Mouse (Mus musculus): Measurements from ENCODE around the gene Cnn1.
"Not testable (repeated sequence)": the region's sequence is repeated elsewhere in the genome, so short reads cannot be mapped to it uniquely, and the experiment has no call there.

Cnn1 gene

DNA sequence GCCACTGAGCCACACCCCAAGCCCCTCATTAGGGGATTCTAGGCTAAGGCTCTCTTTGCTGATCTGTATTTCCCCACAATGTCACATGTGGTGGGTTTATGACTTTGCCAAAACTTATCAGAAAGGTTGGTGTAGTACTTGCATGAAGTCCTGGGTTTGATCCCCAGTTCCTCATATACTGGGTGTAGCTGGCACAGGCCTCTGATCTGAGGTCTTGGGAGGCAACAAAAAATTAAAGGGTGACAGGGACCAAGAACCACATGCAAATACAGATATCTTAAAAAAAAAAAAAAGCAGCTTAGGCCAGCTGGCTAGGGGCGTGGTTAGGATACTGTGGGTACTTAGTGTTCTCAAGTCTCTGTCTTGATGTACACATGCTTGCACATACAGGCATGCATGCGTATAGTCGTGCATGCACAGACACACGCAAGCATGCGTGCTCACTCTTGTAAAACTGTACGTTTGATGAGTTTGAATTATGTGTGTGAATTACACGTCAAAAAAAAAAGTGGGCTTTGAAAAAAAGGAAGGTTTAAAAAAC lies 24.1 kb downstream of the Cnn1 start:
- ATAC-seq (ENCODE audit: insufficient number of reproducible peaks, low FRiP score, low TSS enrichment): no peak

DNA sequence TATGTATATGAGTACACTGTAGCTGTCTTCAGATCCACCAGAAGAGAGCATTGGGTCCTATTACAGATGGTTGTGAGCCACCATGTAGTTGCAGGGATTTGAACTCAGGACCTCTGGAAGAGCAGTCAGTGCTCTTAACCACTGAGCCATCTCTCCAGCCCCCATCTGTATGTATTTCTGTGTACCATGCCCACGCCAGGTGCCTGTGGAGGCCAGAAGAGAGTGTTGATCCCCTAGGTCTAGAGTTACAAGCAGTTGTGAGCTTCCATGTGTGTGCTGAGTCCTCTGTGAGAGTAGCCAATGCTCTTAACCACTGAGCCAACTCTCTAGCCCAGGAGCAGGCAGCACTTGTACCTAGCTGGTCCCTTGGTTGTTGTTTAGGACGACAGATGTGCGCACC lies 25.2 kb downstream of the Cnn1 start:
- ATAC-seq (ENCODE audit: insufficient number of reproducible peaks, low FRiP score, low TSS enrichment): no peak

DNA sequence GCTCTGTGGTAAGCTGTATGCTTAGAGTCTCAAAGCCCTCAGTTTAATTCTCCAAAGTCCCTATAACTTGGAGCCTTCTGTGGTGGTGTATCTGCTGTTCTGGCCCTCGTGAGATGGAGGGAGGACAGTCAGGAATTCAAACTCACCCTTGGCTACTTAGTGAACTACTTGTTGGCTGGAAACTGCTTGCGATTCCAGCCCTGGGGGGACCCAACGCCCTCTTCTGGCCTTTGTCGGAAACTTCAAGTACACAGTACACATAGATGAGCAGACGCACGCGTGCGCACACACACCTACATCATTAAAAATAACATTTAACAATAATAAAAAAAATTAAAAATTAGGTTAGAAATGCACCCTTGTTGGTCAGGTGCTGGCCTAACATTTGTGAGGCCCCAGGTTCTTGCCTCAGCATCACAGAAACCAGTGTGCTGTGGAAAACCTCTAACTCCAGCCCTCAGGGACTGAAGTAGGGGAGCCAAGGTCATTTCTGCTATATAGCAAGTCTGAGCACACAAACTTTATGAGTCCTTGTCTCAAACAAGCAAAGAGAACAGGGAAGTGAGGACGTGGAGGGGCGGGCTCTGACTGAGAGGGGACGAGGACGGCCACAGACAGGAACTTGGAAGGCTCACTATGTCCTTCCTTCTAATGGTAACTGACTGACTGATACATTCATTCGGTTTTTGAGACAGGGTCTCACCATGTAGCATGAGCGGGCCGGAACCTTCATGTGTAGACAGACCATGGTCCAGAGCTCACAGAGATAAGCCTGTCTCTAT lies 26.4 kb downstream of the Cnn1 start:
- ATAC-seq (ENCODE audit: insufficient number of reproducible peaks, low FRiP score, low TSS enrichment): no peak

DNA sequence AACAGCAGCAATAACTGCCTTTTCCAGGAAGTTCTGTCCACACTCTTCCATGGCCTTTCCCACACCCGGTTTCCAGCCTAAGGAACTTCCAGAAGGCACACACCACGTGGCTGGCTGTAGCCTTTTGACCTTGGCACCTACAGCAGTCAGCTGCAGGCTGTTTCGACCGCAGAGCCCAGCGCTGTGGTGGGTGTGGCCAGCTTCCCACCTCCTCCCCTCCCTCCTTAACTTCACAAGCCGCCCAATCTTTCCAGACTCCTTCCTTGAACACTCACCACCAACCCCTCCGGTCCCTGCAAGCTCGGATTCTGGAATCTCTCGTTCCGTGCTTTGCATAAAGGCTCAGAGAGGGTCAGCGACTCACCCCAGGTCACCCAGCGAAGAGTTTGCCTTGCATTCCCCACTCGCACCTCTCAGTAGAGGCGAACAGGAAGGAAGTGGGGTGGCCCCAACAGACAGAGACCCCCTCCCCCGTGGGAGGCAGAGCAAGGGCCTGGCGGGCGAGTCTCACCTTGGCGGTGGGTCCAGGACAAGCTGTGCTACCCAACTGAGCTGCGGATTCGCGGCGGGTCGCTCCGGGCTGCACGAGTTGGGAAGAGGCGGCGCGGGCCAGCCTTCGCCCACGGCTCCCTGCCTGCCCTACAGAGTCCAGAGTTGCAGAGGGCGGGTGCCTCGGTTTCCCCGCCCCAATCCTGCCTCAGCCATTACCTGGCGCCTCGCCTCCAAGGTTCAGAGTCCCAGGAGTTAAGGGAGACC lies 32.4 kb downstream of the Cnn1 start:
- ATAC-seq (ENCODE audit: insufficient number of reproducible peaks, low FRiP score, low TSS enrichment): no peak

DNA sequence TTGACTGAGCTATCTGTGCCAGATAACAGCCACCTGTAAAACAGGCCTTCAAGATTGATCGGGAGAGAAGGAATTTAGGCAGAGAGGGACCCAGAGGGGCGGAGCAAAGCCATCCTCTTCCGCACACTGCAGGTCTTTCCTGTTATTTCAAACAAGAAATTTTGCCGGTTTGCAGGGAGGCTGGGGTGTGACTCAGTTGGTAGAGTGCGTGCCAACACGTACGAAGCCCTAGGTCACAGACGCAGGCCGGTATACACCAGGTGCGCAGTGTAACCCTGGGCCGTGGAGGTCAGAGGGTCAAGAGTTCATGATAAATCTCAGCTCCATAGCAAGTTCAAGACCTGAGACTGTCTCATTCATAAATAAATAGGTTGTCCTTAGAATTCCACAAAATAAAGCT lies 33.2 kb downstream of the Cnn1 start:
- ATAC-seq (ENCODE audit: insufficient number of reproducible peaks, low FRiP score, low TSS enrichment): no peak

DNA sequence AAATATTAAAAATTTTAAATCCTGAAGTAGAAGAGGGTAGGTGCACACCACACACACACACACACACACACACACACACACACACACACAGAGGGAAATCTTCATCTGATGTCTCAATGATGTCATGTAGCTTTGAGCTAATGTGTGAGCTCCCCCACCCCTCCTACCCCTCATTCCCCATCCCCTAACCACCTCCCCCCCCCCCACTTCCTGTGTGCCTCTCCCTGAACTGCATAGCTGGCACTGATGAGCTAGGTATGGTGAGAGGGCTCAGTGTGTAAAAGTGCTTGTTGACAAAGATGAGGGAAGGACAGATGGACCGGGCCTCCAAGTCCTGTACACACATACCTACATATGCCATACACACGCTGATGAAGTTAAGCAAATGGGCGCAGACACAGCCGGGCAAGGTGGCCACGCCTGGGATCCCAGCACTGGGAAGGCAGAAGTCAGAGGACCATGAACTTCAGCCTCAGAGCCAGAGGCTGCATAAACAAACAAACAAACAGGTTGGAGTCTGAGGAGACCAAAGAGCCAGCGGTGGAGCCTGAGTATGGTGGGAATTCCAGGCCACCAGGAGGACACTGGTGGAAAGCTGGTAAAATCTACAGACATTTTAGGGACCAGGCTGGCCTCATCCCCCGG lies 35.4 kb downstream of the Cnn1 start:
- no peak for ATAC-seq (ENCODE audit: insufficient number of reproducible peaks, low FRiP score, low TSS enrichment)

DNA sequence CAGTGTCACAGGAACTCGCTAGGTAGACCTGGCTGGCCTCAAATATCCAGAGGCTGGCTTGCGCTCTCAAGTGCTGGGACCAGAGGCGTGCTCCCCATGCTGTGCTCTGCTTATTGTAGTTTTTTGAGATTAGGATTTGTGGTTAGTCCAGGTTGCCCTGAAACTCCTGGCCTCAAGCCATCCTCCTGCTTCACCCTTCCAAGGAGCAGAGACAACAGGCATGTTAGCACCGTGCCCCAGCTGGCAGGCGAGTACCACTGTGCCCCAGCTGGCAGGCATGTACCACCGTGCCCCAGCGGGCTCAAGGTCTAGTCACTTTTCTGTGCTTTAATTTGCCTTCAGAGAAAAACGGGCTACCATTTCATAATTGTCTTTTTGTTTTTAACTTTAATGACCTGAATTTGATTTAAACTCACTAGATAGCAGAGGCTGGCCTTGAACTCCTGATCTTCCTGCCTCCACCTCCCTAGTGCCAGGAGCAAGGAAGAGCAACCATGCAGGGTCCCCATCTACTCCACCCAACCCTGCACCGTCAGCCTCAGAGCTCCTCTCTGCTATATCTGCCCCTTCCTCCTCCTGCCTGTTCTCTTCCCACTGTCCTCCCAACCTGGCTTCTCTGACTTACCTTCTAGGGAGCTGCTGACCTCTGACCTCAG lies 36.1 kb downstream of the Cnn1 start:
- no peak for ATAC-seq (ENCODE audit: insufficient number of reproducible peaks, low FRiP score, low TSS enrichment)

DNA sequence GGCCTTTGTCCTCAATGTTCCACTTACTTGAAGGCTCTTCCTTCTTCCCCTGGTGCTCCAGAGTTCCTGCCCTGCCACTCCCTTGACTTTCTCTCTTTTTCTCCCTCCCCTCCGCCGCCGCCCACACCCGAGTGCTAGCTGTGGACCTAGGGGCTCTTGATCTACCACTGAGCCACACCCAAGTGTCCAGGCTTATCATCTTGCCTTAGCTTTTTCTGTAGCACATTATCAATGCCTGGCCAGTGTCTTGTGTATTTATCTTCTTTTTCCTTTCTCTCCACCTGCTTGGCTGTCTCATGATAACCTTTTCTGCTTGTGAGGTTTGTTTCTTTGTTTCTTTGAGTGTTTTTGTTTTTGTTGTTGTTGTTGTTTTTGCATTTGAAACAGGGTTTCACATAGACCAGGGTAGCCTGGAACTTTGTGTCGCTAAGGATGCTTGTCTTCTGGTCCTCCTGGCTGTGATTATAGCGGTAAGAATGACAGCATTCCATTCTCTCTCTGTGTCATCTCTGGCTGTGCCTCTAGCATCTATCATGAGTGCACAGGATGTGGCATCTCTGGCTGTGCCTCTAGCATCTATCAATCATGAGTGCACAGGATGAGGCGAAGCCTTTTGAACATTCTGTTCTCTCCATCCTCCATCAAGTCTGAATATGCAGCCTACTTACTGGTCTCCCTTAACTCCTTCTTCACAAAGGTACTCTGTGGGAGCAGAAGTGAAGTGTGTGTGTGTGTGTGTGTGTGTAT lies 36.8 kb downstream of the Cnn1 start, which contains the start of gene Acp5:
Gene Acp5 (minus strand): TSS at position 68 of the 747 bp plus-strand sequence.
- no peak for ATAC-seq (ENCODE audit: insufficient number of reproducible peaks, low FRiP score, low TSS enrichment)

DNA sequence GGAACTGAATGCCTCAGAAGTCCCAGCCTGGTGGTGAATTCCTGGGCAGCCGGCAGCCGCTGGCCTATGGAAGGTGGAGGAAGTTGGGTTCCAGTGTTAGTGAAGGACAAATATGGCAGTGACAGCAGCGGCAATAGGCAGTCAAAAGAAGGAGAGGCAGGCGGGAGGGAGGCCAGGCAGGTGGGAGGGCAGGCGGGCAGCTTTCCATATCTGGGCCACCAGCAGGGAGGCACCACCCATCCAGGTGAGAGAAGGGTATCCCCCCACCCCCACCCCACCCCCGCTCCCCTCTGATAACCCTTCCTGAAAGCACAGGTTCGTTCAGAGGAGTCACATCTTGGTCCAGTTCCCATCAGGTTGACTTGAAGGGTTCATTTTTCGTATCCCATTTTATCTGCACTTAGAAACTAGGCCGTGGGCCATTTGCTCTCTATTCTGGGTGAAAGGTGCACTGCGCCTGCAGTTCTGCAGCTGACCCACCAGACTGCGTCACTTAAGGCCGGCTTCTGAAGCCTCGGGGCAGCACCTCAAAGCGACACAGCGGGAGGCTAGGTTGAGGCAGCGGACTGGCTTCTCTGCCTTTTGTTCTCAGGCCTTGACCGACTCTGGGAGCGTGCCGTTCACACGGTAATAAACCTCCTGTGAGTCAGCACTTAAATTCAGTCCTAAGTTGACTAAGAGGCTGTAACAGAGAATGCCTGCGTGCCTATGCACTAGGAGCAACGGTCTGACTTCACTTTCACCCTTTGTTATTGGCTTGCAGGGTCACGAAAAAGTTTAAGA lies 37.9 kb downstream of the Cnn1 start:
- ATAC-seq (ENCODE audit: insufficient number of reproducible peaks, low FRiP score, low TSS enrichment): no peak

DNA sequence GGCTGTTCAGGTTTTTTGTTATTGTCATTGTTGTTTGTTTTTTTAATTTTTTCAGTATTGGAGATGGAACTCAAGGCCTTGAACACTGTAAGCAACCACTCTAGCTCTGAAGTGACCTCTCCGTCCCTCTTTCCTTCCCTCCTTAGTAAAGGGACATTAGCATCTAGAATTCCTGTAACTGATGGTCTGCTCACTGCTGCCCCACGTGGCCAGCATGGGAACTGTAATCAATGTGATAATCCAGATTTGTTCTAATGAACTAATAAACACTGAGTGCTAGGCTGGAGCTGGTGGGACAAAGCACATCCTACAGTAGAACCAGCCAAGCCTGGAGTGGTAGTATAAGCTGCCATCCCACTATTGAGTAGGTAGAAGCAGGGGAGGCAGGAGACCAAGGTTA lies 39.5 kb downstream of the Cnn1 start:
- ATAC-seq (ENCODE audit: insufficient number of reproducible peaks, low FRiP score, low TSS enrichment): 0 out of 2 replicates have a peak, but pooled peaks have one; percentile 45

DNA sequence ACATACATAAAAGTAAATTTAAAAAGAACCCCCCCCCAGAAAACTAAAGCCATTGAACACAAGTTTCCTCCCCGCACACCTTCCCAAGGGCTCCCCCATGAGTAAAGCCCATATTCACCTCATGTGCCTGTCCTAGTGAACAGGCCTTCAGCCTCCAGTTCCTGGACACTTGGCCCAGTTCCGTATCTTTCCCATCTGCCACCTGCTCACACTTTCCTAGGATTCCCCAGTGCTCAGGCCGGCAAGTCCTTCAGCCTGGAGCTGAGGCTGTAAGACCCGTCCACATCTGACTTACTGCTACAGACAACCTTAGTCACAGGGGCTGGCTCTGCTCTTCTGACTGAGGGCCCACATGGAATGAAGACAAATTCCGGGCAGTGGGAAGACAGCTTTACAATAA lies 40.7 kb downstream of the Cnn1 start:
- peak; percentile 78 for ATAC-seq (ENCODE audit: insufficient number of reproducible peaks, low FRiP score, low TSS enrichment)

DNA sequence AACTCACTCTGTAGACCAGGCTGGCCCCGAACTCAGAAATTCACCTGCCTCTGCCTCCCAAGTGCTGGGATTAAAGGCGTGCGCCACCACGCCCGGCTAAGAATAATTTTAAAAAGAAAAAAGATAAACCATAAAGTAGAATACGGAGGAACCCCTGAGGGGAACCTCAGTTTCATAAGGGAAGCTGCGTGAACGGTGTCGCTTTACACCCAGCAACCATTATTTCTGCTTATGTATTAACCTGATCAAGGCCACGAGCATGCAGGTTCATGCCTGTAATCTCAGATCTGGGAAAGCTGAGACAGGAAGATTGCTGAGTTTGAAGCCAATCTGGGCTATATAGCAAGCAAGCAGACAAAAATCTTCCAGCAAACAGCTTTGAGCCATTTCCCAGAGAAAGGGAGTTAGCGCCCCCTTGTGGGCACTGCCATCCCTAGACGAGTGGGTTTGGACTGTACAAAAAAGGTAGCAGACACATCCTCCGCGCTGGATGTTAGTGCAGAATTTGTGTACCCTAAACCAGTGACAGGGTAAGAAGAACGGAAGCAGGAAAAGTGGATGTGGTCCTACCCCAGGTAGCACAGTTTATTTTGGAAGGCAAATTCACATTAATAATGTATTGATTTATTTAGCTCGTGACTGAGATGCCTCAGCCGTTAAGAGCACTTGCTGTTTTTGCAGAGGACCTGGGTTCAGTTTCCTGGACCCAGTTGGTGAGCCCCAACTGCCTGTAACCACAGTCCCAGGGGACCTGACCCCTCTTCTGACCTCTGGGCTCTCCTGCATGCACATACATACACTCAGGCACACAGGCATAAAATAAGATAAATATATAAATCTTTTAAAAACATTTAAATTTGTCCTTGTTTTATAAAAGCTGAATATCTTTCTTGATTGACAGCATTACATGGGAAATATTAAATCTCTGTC lies 44.4 kb downstream of the Cnn1 start:
- ATAC-seq (ENCODE audit: insufficient number of reproducible peaks, low FRiP score, low TSS enrichment): 0 out of 2 replicates have a peak, but pooled peaks have one; percentile 40

DNA sequence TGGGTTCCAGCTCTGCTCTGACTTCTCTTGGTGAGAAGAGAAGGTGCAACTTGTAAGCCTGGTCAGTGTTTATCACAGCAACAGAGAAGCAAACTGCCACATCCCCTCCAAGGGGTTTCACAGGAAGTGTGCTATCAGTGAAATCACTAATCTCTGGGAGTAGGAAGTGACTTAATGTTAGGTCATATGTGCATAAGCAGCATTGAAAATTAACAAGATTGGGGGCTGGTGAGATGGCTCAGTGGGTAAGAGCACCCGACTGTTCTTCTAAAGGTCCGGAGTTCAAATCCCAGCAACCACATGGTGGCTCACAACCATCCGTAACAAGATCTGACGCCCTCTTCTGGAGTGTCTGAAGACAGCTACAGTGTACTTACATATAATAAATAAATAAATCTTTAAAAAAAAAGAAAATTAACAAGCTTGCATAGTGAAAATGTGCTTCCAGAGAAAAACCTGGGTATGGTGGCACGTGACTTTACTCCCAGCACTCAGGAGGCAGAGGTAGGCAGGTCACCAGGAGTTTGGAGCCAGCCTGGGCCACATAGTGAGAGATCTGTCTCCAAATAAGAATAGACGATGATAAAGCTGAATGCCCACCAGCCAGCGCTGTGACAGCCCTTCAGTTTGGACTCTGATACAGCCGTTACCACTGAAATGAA lies 45.4 kb downstream of the Cnn1 start:
- no peak for ATAC-seq (ENCODE audit: insufficient number of reproducible peaks, low FRiP score, low TSS enrichment)

DNA sequence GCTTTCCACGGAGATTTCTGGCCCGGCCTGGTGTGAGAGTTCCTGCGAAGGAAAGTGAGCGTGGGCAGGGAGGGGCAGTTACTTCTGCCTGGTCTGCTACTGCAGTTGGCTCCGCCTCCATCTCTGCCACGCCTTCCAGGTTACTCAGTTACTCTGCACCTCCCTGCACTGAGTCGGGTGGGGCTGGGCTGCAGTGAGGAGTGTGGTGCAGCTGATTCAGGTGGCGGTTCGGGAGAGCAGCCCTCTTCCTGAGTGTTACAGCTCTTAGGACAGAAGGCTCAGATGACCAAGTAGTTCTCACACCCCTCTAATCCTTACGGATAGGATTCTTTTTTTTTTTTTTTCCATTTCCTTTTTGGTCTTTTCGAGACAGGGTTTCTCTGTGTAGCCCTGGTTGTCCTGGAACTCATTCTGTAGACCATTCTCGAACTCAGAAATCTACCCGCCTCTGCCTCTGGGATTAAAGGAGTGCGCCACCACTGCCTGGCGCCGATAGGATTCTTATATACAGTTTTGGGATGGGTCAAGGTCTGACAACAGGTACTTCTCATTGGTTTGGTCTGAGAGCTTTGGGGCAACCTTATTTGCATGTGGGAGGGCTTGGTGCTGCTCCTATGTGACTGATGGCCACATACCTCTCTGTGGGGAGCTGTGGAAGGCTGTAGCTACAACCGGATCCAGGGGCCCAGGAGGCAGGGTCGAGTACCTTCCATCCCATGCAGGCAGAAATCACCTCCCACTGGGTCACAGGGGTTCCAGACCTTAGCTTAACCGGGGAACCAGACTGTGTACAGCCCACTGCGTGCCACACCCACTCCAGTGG lies 50.6 kb downstream of the Cnn1 start:
- no peak for ATAC-seq (ENCODE audit: insufficient number of reproducible peaks, low FRiP score, low TSS enrichment)

DNA sequence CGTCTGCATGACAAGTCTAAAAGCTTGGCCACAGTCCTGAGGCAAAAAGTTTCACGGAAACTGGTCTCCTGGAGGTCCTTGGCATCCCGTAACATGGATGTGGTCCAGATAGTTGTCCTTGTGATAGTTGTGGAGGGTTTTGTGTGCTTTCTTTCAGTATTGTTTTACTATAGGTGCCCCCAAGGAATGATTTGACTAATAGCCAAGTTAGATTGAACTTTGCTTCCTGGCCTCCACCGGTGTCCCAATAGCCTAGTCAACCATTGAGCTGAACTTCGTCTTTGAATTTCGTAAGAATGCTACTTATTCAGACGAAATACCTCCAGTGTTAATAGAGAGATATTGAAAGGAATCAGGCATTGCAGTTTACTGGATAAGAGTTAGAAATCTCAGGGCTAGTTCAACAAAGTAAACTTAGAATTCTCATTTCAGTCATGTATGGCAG lies 51.3 kb downstream of the Cnn1 start:
- not testable (repeated sequence) for ATAC-seq (ENCODE audit: insufficient number of reproducible peaks, low FRiP score, low TSS enrichment)

DNA sequence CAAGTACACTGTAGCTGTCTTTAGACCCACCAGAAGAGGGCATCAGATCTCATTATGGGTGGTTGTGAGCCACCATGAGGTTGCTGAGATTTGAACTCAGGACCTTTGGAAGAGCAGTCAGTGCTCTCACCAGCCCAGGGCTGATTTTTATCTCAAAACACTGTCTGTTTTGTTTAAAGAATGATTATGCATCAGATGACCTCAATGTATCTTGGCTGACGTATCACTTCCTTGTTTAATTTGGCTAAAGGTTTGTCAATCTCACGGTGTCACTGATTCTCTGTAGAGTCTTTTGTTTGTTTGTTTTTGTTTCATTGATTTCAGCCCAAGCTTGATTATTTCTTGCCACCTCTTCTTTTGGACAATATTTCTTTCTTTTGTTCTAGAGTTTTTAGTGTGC lies 51.9 kb downstream of the Cnn1 start:
- ATAC-seq (ENCODE audit: insufficient number of reproducible peaks, low FRiP score, low TSS enrichment): no peak
